Mouse (Mus musculus) MEL (cell line): ENCODE measurements at regions not wholly inside any gene's neighbourhood (a gene's known extent, or its start where the extent isn't known, plus 50 kb on each side); places are given as distances from the start of the nearest gene placed in this dataset.

ENCODE experiments used
- CHD2 ChIP-seq: IDR thresholded peaks from 2 replicates; pipeline ENCODE4 v1.6.1; 2011; ENCODE audit warnings: low read length, improper control_type of control experiment
- MAFK ChIP-seq: IDR thresholded peaks from 2 replicates; pipeline ENCODE4 v1.6.1; 2011; ENCODE audit warnings: low read depth, mild to moderate bottlenecking, low read length, improper control_type of control experiment, borderline replicate concordance
- POLR2A ChIP-seq, 2 experiments: IDR thresholded peaks; 2 replicates each; pipeline ENCODE4 v1.6.1; 2011 to 2012; ENCODE audit warnings: low read length in 2 of 2, mild to moderate bottlenecking in 2 of 2, control low read depth in 1 of 2, improper control_type of control experiment in 1 of 2, low read depth in 1 of 2, moderate library complexity in 1 of 2; ENCODE audit not compliant: control insufficient read depth in 1 of 2, insufficient read depth in 1 of 2, poor library complexity in 1 of 2
- TCF12 ChIP-seq: IDR thresholded peaks from 2 replicates; pipeline ENCODE4 v1.6.1; 2014; ENCODE audit warnings: low read depth, mild to moderate bottlenecking, inconsistent platforms, low read length, improper control_type of control experiment, moderate library complexity
- ZNF384 ChIP-seq: IDR thresholded peaks from 2 replicates; pipeline ENCODE4 v1.6.1; 2012; ENCODE audit warnings: low read depth, mild to moderate bottlenecking, inconsistent platforms, low read length, improper control_type of control experiment

GRCm38 (mm10) chr10:17654308-17654858, 68.6 kb upstream of the Cited2 start:
- TF ChIP-seq POLR2A (IDR thresholded peaks at IDR 0.05; ENCODE audit: control insufficient read depth in 1 of 2, insufficient read depth in 1 of 2, low read depth in 1 of 2, low read length in 2 of 2, poor library complexity in 1 of 2) (no peak), ZNF384 (no peak), MAFK (no peak), TCF12 (peak; percentile 31; the same call in 1 of the 2 replicates), CHD2 (no peak)
